Mouse (Mus musculus) stomach, embryonic 15.5 days (tissue): Measurements from ENCODE around the gene Pxn. TPM values are rescaled to one million over a fixed set of nuclear protein-coding genes. Genes with fewer than 3 reads are reported as not detected.

Experiments
- ATAC-seq: fragments of 200-750 bp; cut with Nextera tagmentation; 2 replicates; pipeline ENCODE4 v1.8.0; 2017; ENCODE audit warnings: low read depth, moderate number of reproducible peaks, moderate TSS enrichment; ENCODE audit not compliant: insufficient read depth, low FRiP score
- H3K27ac ChIP-seq: fragments of 300-500 bp; sonication (generic); 2 replicates; pipeline ENCODE4 v1.5.1; 2015; ENCODE audit warnings: mild to moderate bottlenecking, inconsistent platforms
- H3K27me3 ChIP-seq: fragments of 300-500 bp; sonication (generic); replicated peaks from 2 replicates; pipeline ENCODE4 v1.6.1; 2015; ENCODE audit warnings: inconsistent platforms
- H3K36me3 ChIP-seq: fragments of 300-500 bp; sonication (generic); 2 replicates; pipeline ENCODE4 v1.6.1; 2015; ENCODE audit warnings: inconsistent platforms
- H3K4me1 ChIP-seq: fragments of 300-500 bp; sonication (generic); 2 replicates; pipeline ENCODE4 v1.6.1; 2015; ENCODE audit warnings: inconsistent platforms
- H3K4me2 ChIP-seq: fragments of 300-500 bp; sonication (generic); 2 replicates; pipeline ENCODE4 v1.6.1; 2015; ENCODE audit warnings: mild to moderate bottlenecking, inconsistent platforms
- H3K4me3 ChIP-seq: fragments of 300-500 bp; sonication (generic); replicated peaks from 2 replicates; pipeline ENCODE4 v1.5.1; 2015; ENCODE audit warnings: inconsistent platforms
- H3K9ac ChIP-seq: fragments of 300-500 bp; sonication (generic); 2 replicates; pipeline ENCODE4 v1.6.1; 2015; ENCODE audit warnings: inconsistent platforms
- H3K9me3 ChIP-seq: fragments of 300-500 bp; sonication (generic); 2 replicates; pipeline ENCODE4 v1.6.1; 2016; ENCODE audit warnings: inconsistent platforms
- WGBS: fragments of 180-500 bp; shearing (Covaris S2); methylation state at CpG from one replicate; pipeline ENCODE4 v1.1.7; 2015; 5-methylcytosine and 5-hydroxymethylcytosine counted together
- polyA plus RNA-seq: library from polyadenylated mRNA; unstranded; fragments of >200 nt; fragmentation: Nextera tagmentation; extraction: Ambion mirVana; gene quantifications from 2 replicates; pipeline ENCODE4 v1.2.1, GENCODE M21; 2015

The Pxn gene
- polyA plus RNA-seq, 1 experiment from 2014 or later: 37.0 TPM

GRCm38 (mm10) chr5:115524471-115524870 lies 18.0 kb downstream of the Pxn start:
- Histone ChIP-seq H3K4me1 (peaks cover 67% of the 10 kb centered on the region), H3K9ac (no peak overlapping the region), H3K4me3 (no peak overlapping the region), H3K4me2 (peak overlapping the region; percentile 35), H3K27me3 (no peaks in the 10 kb centered on the region), H3K27ac (peak overlapping the region; percentile 59; the same call in 1 of the 2 replicates), H3K9me3 (no peaks in the 10 kb centered on the region), H3K36me3 (no peaks in the 10 kb centered on the region)
- WGBS: 45% methylated on average over 12 of the region's 12 CpGs
- no peak for ATAC-seq

GRCm38 (mm10) chr5:115525416-115525815 lies 18.9 kb downstream of the Pxn start:
- Histone ChIP-seq H3K9me3 (no peaks in the 10 kb centered on the region), H3K4me3 (no peak overlapping the region), H3K27ac (peak overlapping the region; percentile 49), H3K4me2 (no peak overlapping the region), H3K9ac (no peak overlapping the region), H3K4me1 (peaks cover 71% of the 10 kb centered on the region), H3K27me3 (no peaks in the 10 kb centered on the region), H3K36me3 (no peaks in the 10 kb centered on the region)
- 91% methylated on average over 4 of the region's 4 CpGs for WGBS
- ATAC-seq: no peak

- peaks cover 71% of the 10 kb centered on the region for H3K4me1 ChIP-seq
- H3K27me3 ChIP-seq: no peaks in the 10 kb centered on the region
- H3K9me3 ChIP-seq: no peaks in the 10 kb centered on the region
- no peaks in the 10 kb centered on the region for H3K36me3 ChIP-seq
- H3K4me2 ChIP-seq: no peak overlapping the region
- ATAC-seq: no peak
- no peak overlapping the region for H3K9ac ChIP-seq
- 74% methylated on average over 9 of the region's 9 CpGs for WGBS
- peak overlapping the region; percentile 49 for H3K27ac ChIP-seq
- no peak overlapping the region for H3K4me3 ChIP-seq
Observed at GRCm38 (mm10) chr5:115525943-115526342, 19.5 kb downstream of the Pxn start.

- no peaks in the 10 kb centered on the region for H3K9me3 ChIP-seq
- H3K4me1 ChIP-seq: peaks cover 72% of the 10 kb centered on the region
- H3K4me3 ChIP-seq: no peak overlapping the region
- no peak overlapping the region for H3K9ac ChIP-seq
- H3K27me3 ChIP-seq: no peaks in the 10 kb centered on the region
- peak overlapping the region; percentile 49; the same call in 1 of the 2 replicates for H3K27ac ChIP-seq
- WGBS: 91% methylated on average over 17 of the region's 17 CpGs
- H3K36me3 ChIP-seq: no peaks in the 10 kb centered on the region
- no peak for ATAC-seq
- no peak overlapping the region for H3K4me2 ChIP-seq
Observed at GRCm38 (mm10) chr5:115526456-115527202, 20.2 kb downstream of the Pxn start.

- Histone ChIP-seq H3K27me3 (no peaks in the 10 kb centered on the region), H3K4me1 (peaks cover 72% of the 10 kb centered on the region), H3K4me3 (no peak overlapping the region), H3K9ac (no peak overlapping the region), H3K27ac (no peak overlapping the region), H3K9me3 (no peaks in the 10 kb centered on the region), H3K4me2 (no peak overlapping the region), H3K36me3 (no peaks in the 10 kb centered on the region)
- ATAC-seq: no peak
- 65% methylated on average over 5 of the region's 5 CpGs for WGBS
Observed at GRCm38 (mm10) chr5:115528128-115528527, 21.7 kb downstream of the Pxn start.

GRCm38 (mm10) chr5:115529364-115529741 lies 22.9 kb downstream of the Pxn start:
- no peaks in the 10 kb centered on the region for H3K27me3 ChIP-seq
- peaks cover 75% of the 10 kb centered on the region for H3K4me1 ChIP-seq
- H3K4me3 ChIP-seq: no peak overlapping the region
- H3K36me3 ChIP-seq: no peaks in the 10 kb centered on the region
- no peak for ATAC-seq
- H3K9ac ChIP-seq: no peak overlapping the region
- WGBS: 35% methylated on average over 8 of the region's 8 CpGs
- no peaks in the 10 kb centered on the region for H3K9me3 ChIP-seq
- H3K4me2 ChIP-seq: peak overlapping the region; percentile 11; the same call in 1 of the 2 replicates
- H3K27ac ChIP-seq: peak overlapping the region; percentile 88

- no peak for ATAC-seq
- 47% methylated on average over 7 of the region's 7 CpGs for WGBS
Observed at GRCm38 (mm10) chr5:115529742-115530446, 23.4 kb downstream of the Pxn start.

GRCm38 (mm10) chr5:115530447-115530809 lies 24.0 kb downstream of the Pxn start:
- Histone ChIP-seq H3K4me2 (0 out of 2 replicates have a peak overlapping the region, but pooled peaks have one; percentile 11), H3K36me3 (no peaks in the 10 kb centered on the region), H3K4me3 (no peak overlapping the region), H3K27ac (peak overlapping the region; percentile 88), H3K9ac (no peak overlapping the region), H3K27me3 (no peaks in the 10 kb centered on the region), H3K4me1 (peaks cover 77% of the 10 kb centered on the region), H3K9me3 (no peaks in the 10 kb centered on the region)
- 54% methylated on average over 8 of the region's 8 CpGs for WGBS
- no peak for ATAC-seq

More at GRCm38 (mm10) chr5:115529742-115530446, 23.4 kb downstream of the Pxn start:
- Histone ChIP-seq H3K9ac (no peak overlapping the region), H3K4me3 (no peak overlapping the region), H3K9me3 (no peaks in the 10 kb centered on the region), H3K4me1 (peaks cover 75% of the 10 kb centered on the region), H3K27ac (peak overlapping the region; percentile 88), H3K27me3 (no peaks in the 10 kb centered on the region), H3K4me2 (peak overlapping the region; percentile 11; the same call in 1 of the 2 replicates), H3K36me3 (no peaks in the 10 kb centered on the region)

GRCm38 (mm10) chr5:115531671-115532270 lies 25.3 kb downstream of the Pxn start:
- WGBS: 20% methylated on average over 18 of the region's 18 CpGs
- Histone ChIP-seq H3K4me3 (0 out of 2 replicates have a peak overlapping the region, but pooled peaks have one; percentile 8), H3K4me1 (peaks cover 74% of the 10 kb centered on the region), H3K9me3 (no peaks in the 10 kb centered on the region), H3K27me3 (no peaks in the 10 kb centered on the region), H3K36me3 (no peaks in the 10 kb centered on the region), H3K27ac (peak overlapping the region; percentile 88), H3K9ac (no peak overlapping the region), H3K4me2 (peak overlapping the region; percentile 39)
- peak; percentile 75 for ATAC-seq

- Histone ChIP-seq H3K4me3 (no peak overlapping the region), H3K9me3 (no peaks in the 10 kb centered on the region), H3K36me3 (no peaks in the 10 kb centered on the region), H3K4me2 (peak overlapping the region; percentile 26), H3K4me1 (peaks cover 78% of the 10 kb centered on the region), H3K9ac (no peak overlapping the region), H3K27me3 (no peaks in the 10 kb centered on the region), H3K27ac (peak overlapping the region; percentile 67)
- 19% methylated on average over 16 of the region's 16 CpGs for WGBS
- no peak for ATAC-seq
Observed at GRCm38 (mm10) chr5:115534290-115534731, 27.8 kb downstream of the Pxn start.

GRCm38 (mm10) chr5:115534856-115535255 lies 28.4 kb downstream of the Pxn start:
- Histone ChIP-seq H3K27ac (peak overlapping the region; percentile 67), H3K4me3 (no peak overlapping the region), H3K9ac (no peak overlapping the region), H3K4me2 (peak overlapping the region; percentile 26), H3K36me3 (no peaks in the 10 kb centered on the region), H3K27me3 (no peaks in the 10 kb centered on the region), H3K9me3 (no peaks in the 10 kb centered on the region), H3K4me1 (peaks cover 72% of the 10 kb centered on the region)
- WGBS: 31% methylated on average over 8 of the region's 8 CpGs
- no peak for ATAC-seq

GRCm38 (mm10) chr5:115535635-115536034 lies 29.2 kb downstream of the Pxn start:
- H3K27me3 ChIP-seq: no peaks in the 10 kb centered on the region
- no peaks in the 10 kb centered on the region for H3K36me3 ChIP-seq
- ATAC-seq: no peak
- no peak overlapping the region for H3K9ac ChIP-seq
- no peak overlapping the region for H3K4me3 ChIP-seq
- H3K4me2 ChIP-seq: no peak overlapping the region
- H3K4me1 ChIP-seq: peaks cover 64% of the 10 kb centered on the region
- WGBS: 40% methylated on average over 7 of the region's 7 CpGs
- H3K9me3 ChIP-seq: no peaks in the 10 kb centered on the region
- H3K27ac ChIP-seq: peak overlapping the region; percentile 67
